Mouse (Mus musculus): ENCODE measurements around the gene Gm14137. TPM values are rescaled to one million over a fixed set of nuclear protein-coding genes. Genes with fewer than 3 reads are reported as not detected.
A peak's percentile ranks its signal among the peaks of the same experiment; 100 is the strongest.

Gene Gm14137
- total RNA-seq (2021) = not detected
- long read RNA-seq, partial matches to known transcripts = 0 of 4 reads
- long read RNA-seq, other reads (novel, unspliced or antisense) = 0 of 4 reads

- no peak for DNase-seq (ENCODE audit: low spot score in 2 of 2)
Observed at GRCm38 (mm10) chr2:119173991-119174651, at the start of gene Gm14137. Gene Gm14137, plus strand, starts transcription at chr2:119174509.

- DNase-seq (ENCODE audit: low spot score in 2 of 2) = no peak
Observed at GRCm38 (mm10) chr2:119136346-119136898, 37.9 kb upstream of the Gm14137 start.

- DNase-seq (ENCODE audit: low spot score in 2 of 2) = no peak
Observed at GRCm38 (mm10) chr2:119145199-119145598, 29.1 kb upstream of the Gm14137 start.

GRCm38 (mm10) chr2:119146435-119146834 is 27.9 kb upstream of the Gm14137 start:
- DNase-seq (ENCODE audit: low spot score in 2 of 2) = no peak

GRCm38 (mm10) chr2:119147160-119147678 is 27.1 kb upstream of the Gm14137 start:
- DNase-seq (ENCODE audit: low spot score in 2 of 2) = no peak

- DNase-seq (ENCODE audit: low spot score in 2 of 2) = no peak
Observed at GRCm38 (mm10) chr2:119147775-119148174, 26.5 kb upstream of the Gm14137 start.

GRCm38 (mm10) chr2:119152255-119152654 is 22.1 kb upstream of the Gm14137 start:
- no peak for DNase-seq (ENCODE audit: low spot score in 2 of 2)

GRCm38 (mm10) chr2:119154683-119155082 is 19.6 kb upstream of the Gm14137 start:
- no peak for DNase-seq (ENCODE audit: low spot score in 2 of 2)

- no peak for DNase-seq (ENCODE audit: low spot score in 2 of 2)
Observed at GRCm38 (mm10) chr2:119155388-119155787, 18.9 kb upstream of the Gm14137 start.

- no peak for DNase-seq (ENCODE audit: low spot score in 2 of 2)
Observed at GRCm38 (mm10) chr2:119156081-119156680, 18.1 kb upstream of the Gm14137 start.

- peak; percentile 93 to 99 for DNase-seq (ENCODE audit: low spot score in 2 of 2)
Observed at GRCm38 (mm10) chr2:119156681-119157572, 17.4 kb upstream of the Gm14137 start, which contains the start of gene Rmdn3. Gene Rmdn3, minus strand, starts transcription at chr2:119157034.

- no peak for DNase-seq (ENCODE audit: low spot score in 2 of 2)
Observed at GRCm38 (mm10) chr2:119157836-119158235, 16.5 kb upstream of the Gm14137 start.

- no peak for DNase-seq (ENCODE audit: low spot score in 2 of 2)
Observed at GRCm38 (mm10) chr2:119161247-119161646, 13.1 kb upstream of the Gm14137 start.

- DNase-seq (ENCODE audit: low spot score in 2 of 2) = no peak
Observed at GRCm38 (mm10) chr2:119163135-119163534, 11.2 kb upstream of the Gm14137 start.

GRCm38 (mm10) chr2:119163999-119164398 is 10.3 kb upstream of the Gm14137 start:
- DNase-seq (ENCODE audit: low spot score in 2 of 2) = no peak

- DNase-seq (ENCODE audit: low spot score in 2 of 2) = no peak
Observed at GRCm38 (mm10) chr2:119165401-119165800, 8.9 kb upstream of the Gm14137 start.

- DNase-seq (ENCODE audit: low spot score in 2 of 2) = peak in 1 of 2 experiments; percentile 29
Observed at GRCm38 (mm10) chr2:119166901-119167865, 7.1 kb upstream of the Gm14137 start, which contains the start of gene Gchfr. Gene Gchfr, plus strand, starts transcription at chr2:119167773.

- no peak for DNase-seq (ENCODE audit: low spot score in 2 of 2)
Observed at GRCm38 (mm10) chr2:119167866-119168256, 6.4 kb upstream of the Gm14137 start.

GRCm38 (mm10) chr2:119170282-119170681 is 4.0 kb upstream of the Gm14137 start:
- DNase-seq (ENCODE audit: low spot score in 2 of 2) = no peak

- no peak for DNase-seq (ENCODE audit: low spot score in 2 of 2)
Observed at GRCm38 (mm10) chr2:119171574-119171973, 2.7 kb upstream of the Gm14137 start.

Measured in layer of hippocampus, adult 18-20 months (tissue).